Mouse (Mus musculus) liver, embryonic 14.5 days (tissue): ENCODE measurements around the gene Usp46. TPM values are rescaled to one million over a fixed set of nuclear protein-coding genes. Genes with fewer than 3 reads are reported as not detected.
A peak's percentile ranks its signal among the peaks of the same experiment; 100 is the strongest.

ENCODE experiments used
- ATAC-seq: fragments of 200-750 bp; cut with Nextera tagmentation; 2 replicates; pipeline ENCODE4 v1.8.0; 2017; ENCODE audit warnings: moderate number of reproducible peaks, mild to moderate bottlenecking, moderate library complexity; ENCODE audit not compliant: insufficient read depth
- DNase-seq, 3 experiments: peaks; one replicate each; pipeline ENCODE4 v3.0.0-alpha.2; 2012 to 2013; ENCODE audit warnings: low read depth in 3 of 3, low spot score in 3 of 3
- H3K27ac ChIP-seq: fragments of 300-500 bp; sonication (generic); 2 replicates; pipeline ENCODE4 v1.5.1; 2014; ENCODE audit warnings: moderate library complexity, mild to moderate bottlenecking, control low read depth, inconsistent platforms
- H3K27me3 ChIP-seq: fragments of 300-500 bp; sonication (generic); 2 replicates; pipeline ENCODE4 v1.6.1; 2014; ENCODE audit warnings: mild to moderate bottlenecking, low read length, moderate library complexity; ENCODE audit not compliant: control insufficient read depth, insufficient read depth
- H3K36me3 ChIP-seq: fragments of 300-500 bp; sonication (generic); replicated peaks from 2 replicates; pipeline ENCODE4 v1.6.1; 2014; ENCODE audit warnings: low read depth; ENCODE audit not compliant: control insufficient read depth, insufficient read depth
- H3K4me1 ChIP-seq, 2 experiments: fragments of 200-500 bp in 1 of 2; fragments of 300-500 bp in 1 of 2; sonication (generic) in 1 of 2; replicated peaks; 2 replicates each; pipeline ENCODE4 v1.6.1; 2012 to 2014; ENCODE audit warnings: antibody characterized with exemption in 1 of 2, inconsistent platforms in 1 of 2, low read length in 1 of 2; ENCODE audit not compliant: control insufficient read depth in 2 of 2, insufficient read depth in 2 of 2
- H3K4me2 ChIP-seq: fragments of 300-500 bp; sonication (generic); 2 replicates; pipeline ENCODE4 v1.6.1; 2014; ENCODE audit warnings: low read depth, mild to moderate bottlenecking, control low read depth, moderate library complexity
- H3K4me3 ChIP-seq, 2 experiments: fragments of 200-500 bp in 1 of 2; fragments of 300-500 bp in 1 of 2; sonication (generic) in 1 of 2; 2 replicates each; pipeline ENCODE4 v1.5.1; 2012 to 2014; ENCODE audit warnings: low read depth in 2 of 2, low read length in 2 of 2, mild to moderate bottlenecking in 2 of 2, control low read depth in 1 of 2, inconsistent platforms in 1 of 2, moderate library complexity in 1 of 2; ENCODE audit not compliant: insufficient read depth in 1 of 2
- H3K9ac ChIP-seq: fragments of 300-500 bp; sonication (generic); replicated peaks from 2 replicates; pipeline ENCODE4 v1.6.1; 2014; ENCODE audit warnings: mild to moderate bottlenecking, control low read depth, moderate library complexity
- H3K9me3 ChIP-seq: fragments of 300-500 bp; sonication (generic); 2 replicates; pipeline ENCODE4 v1.6.1; 2016; ENCODE audit warnings: low read length, mixed read lengths; ENCODE audit not compliant: control insufficient read depth
- CTCF ChIP-seq: IDR thresholded peaks from 2 replicates; pipeline ENCODE4 v1.5.1; 2016; ENCODE audit warnings: antibody characterized with exemption, low read depth, control low read depth
- EP300 ChIP-seq: IDR thresholded peaks from 2 replicates; pipeline ENCODE4 v1.6.1; 2016; ENCODE audit warnings: antibody characterized with exemption, low read depth
- WGBS: fragments of 180-500 bp; shearing (Covaris S2); extraction: QIAGEN DNeasy Blood & Tissue Kit; methylation state at CpG from one replicate; pipeline ENCODE4 v1.1.7; 2014; ENCODE audit not compliant: insufficient replicate concordance; 5-methylcytosine and 5-hydroxymethylcytosine counted together
- polyA plus RNA-seq, 2 experiments: library from polyadenylated mRNA; depleted of rRNA in 1 of 2; stranded (reverse) in 1 of 2; unstranded in 1 of 2; fragments of >200 nt; fragmentation: Nextera tagmentation in 1 of 2; extraction: Ambion mirVana in 1 of 2; gene quantifications; 2 replicates each; pipeline versions ENCODE4 v1.2.1 to v1.2.3; 2012 to 2014

Usp46 gene
- polyA plus RNA-seq, 2 experiments, result 14.6 to 27.9 TPM

DNA sequence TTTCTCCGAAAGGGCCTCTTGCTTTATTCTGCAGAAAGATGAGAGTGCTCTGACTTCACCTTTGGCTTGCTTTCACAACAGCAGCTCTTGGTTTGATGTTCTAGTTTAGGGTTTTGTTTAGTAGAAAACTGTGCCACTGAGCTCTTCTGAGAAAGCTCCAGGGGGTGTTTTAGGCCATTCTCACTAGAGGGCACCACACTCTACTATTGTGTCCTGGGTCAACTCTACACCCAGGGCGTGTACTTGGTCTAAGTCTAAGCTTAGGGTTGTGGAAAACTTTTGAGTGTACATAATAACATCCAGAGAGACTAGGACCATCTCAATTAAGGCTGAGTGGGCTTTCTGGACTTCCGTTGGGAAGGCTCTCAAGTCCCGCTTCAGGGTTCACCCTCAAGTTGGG is 74.7 kb downstream of the Usp46 start:
- DNase-seq, result no peak
- no peak overlapping the region for H3K27ac ChIP-seq
- no peaks in the 10 kb centered on the region for H3K27me3 ChIP-seq
- TF ChIP-seq EP300, result no peak
- peak; percentile 45; the same call in 1 of the 2 replicates for TF ChIP-seq CTCF
- ATAC-seq, result no peak
- no peaks in the 10 kb centered on the region for H3K9me3 ChIP-seq
- WGBS, result 66% methylated on average over 4 of the region's 4 CpGs
- peaks cover 3% of the 10 kb centered on the region; the same call in 1 of the 2 replicates for H3K36me3 ChIP-seq
- no peak overlapping the region for H3K4me3 ChIP-seq
- H3K4me1 ChIP-seq, result no peaks in the 10 kb centered on the region
- H3K4me2 ChIP-seq, result no peak overlapping the region
- no peak overlapping the region for H3K9ac ChIP-seq

GRCm38 (mm10) chr5:73992321-73992720 is 75.9 kb downstream of the Usp46 start:
- no peak for ATAC-seq
- Histone ChIP-seq H3K9me3 (no peaks in the 10 kb centered on the region), H3K4me3 (no peak overlapping the region), H3K4me1 (no peaks in the 10 kb centered on the region), H3K36me3 (no peaks in the 10 kb centered on the region), H3K27me3 (no peaks in the 10 kb centered on the region), H3K4me2 (no peak overlapping the region), H3K27ac (no peak overlapping the region), H3K9ac (no peak overlapping the region)
- no peak for TF ChIP-seq EP300
- WGBS, result 83% methylated on average over 13 of the region's 13 CpGs
- DNase-seq, result no peak

DNA sequence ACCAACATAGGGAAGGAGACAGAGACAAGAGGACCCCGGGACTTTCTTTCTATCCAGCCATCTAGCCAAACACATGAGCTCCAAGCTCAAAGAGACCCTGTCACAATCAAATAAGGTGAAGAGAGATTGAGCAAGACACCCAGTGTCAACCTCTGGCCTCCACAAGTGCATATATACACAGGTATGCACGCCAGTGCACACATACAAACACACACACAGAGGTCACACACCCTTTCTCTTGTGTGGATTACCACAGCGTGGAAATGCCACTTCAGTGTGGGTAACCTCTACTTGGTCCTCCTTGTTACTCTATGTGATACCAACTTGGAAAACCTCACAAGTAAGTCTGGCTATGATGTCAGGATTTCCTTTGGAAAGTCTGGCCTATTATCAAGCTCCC is 78.7 kb downstream of the Usp46 start:
- Histone ChIP-seq H3K4me2 (no peak overlapping the region), H3K36me3 (no peaks in the 10 kb centered on the region), H3K27me3 (no peaks in the 10 kb centered on the region), H3K4me1 (no peaks in the 10 kb centered on the region), H3K4me3 (no peak overlapping the region), H3K27ac (no peak overlapping the region), H3K9ac (no peak overlapping the region), H3K9me3 (no peaks in the 10 kb centered on the region)
- DNase-seq (no peak), ATAC-seq (no peak)
- TF ChIP-seq EP300 (no peak), CTCF (no peak)
- 56% methylated on average over 3 of the region's 3 CpGs for WGBS

DNA sequence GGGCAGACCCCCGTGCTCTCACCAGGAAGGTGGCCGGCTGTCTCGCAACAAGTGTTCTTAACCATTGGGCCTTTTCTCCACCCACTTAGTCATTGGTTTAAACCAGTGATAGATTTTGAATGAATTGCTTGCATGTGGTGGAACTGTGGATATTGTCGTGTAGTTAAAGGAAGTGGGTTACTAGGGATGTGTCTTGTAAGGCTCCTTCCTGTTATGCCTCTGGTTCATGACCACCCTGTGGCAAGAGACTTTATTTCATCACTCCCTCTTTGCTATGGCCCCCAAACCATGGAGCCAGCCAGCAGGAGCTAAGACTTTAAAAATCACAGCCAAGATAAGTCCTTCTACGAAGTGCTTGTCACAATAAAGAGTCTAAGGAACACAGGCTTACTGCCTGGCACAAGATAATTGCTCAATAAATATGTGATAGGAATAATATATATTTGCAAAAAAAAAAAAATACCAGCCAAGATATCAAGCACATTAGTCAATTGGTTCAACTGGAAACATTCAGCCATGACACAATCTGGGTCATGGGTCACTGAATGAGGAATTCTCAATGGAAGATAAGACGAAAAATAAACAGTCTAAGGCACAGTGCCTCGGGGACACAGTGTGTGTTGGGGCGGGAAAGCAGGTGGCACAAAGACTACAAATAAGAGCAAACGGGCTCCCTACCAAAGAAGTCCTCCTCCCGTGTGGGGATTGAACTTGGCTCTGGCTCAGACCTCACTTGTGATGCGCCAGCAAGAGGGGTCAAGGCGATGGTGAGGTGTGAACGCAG is 80.3 kb downstream of the Usp46 start:
- ATAC-seq, result no peak
- H3K27me3 ChIP-seq, result no peaks in the 10 kb centered on the region
- no peak overlapping the region for H3K27ac ChIP-seq
- no peak overlapping the region for H3K4me3 ChIP-seq
- 63% methylated on average over 13 of the region's 13 CpGs for WGBS
- H3K4me2 ChIP-seq, result no peak overlapping the region
- no peak for DNase-seq
- no peaks in the 10 kb centered on the region for H3K4me1 ChIP-seq
- H3K9me3 ChIP-seq, result no peaks in the 10 kb centered on the region
- no peak overlapping the region for H3K9ac ChIP-seq
- TF ChIP-seq EP300, result no peak
- no peak for TF ChIP-seq CTCF
- H3K36me3 ChIP-seq, result no peaks in the 10 kb centered on the region

GRCm38 (mm10) chr5:73977426-73977825 is 90.8 kb downstream of the Usp46 start:
- no peak for ATAC-seq
- Histone ChIP-seq H3K9me3 (no peaks in the 10 kb centered on the region), H3K4me1 (no peaks in the 10 kb centered on the region), H3K4me3 (no peak overlapping the region), H3K27me3 (no peaks in the 10 kb centered on the region), H3K27ac (no peak overlapping the region), H3K4me2 (no peak overlapping the region), H3K36me3 (no peaks in the 10 kb centered on the region), H3K9ac (no peak overlapping the region)
- WGBS, result 71% methylated on average over 11 of the region's 11 CpGs
- no peak for DNase-seq
- no peak for TF ChIP-seq EP300
- no peak for TF ChIP-seq CTCF
